Mouse (Mus musculus): Measurements from ENCODE around the gene Ube2o.

DNA sequence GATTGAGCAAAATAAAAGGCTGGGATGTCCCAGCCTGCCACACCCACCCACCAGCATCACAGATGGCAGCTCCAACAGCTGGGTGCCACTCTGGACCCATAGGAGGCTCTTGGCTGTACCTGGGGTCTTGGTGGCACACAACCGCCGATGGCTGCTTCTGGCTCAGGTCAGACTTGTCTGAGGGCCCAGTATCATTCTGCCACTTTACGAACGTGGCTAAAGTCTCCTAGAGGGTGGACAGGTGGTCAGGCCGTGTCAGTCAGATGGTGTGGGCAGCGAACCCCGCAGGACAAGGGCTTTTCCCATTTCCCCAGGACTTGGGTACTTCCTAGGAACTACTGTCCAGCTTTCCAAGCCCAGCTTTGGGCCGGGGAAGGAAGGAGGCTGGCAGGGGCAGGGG lies 19.9 kb upstream of the Ube2o start:
- TF ChIP-seq CTCF (IDR thresholded peaks at IDR 0.05; ENCODE audit: low read depth, low read length) (no peak), GATA1 (IDR thresholded peaks at IDR 0.05; ENCODE audit: borderline replicate concordance, low read length) (no peak), POLR2AphosphoS5 (IDR thresholded peaks at IDR 0.05; ENCODE audit: insufficient replicate concordance, low read depth, low read length) (no peak), TAL1 (conservative IDR thresholded peaks at IDR 0.05; ENCODE audit: low read depth, low read length) (no peak), GATA2 (IDR thresholded peaks at IDR 0.05; ENCODE audit: borderline replicate concordance, low read depth, low read length) (no peak)

All from G1E (cell line).